Mouse (Mus musculus) limb, embryonic 15.5 days (tissue): ENCODE measurements around the gene Cd99l2. TPM values are rescaled to one million over a fixed set of nuclear protein-coding genes. Genes with fewer than 3 reads are reported as not detected.
A peak's percentile ranks its signal among the peaks of the same experiment; 100 is the strongest.

Experiments
- ATAC-seq: fragments of 200-750 bp; cut with Nextera tagmentation; 2 replicates; pipeline ENCODE4 v1.8.0; 2017; ENCODE audit warnings: low read depth, moderate TSS enrichment; ENCODE audit not compliant: insufficient number of reproducible peaks, low FRiP score, low TSS enrichment
- H3K27ac ChIP-seq: fragments of 300-500 bp; sonication (generic); 2 replicates; pipeline ENCODE4 v1.5.1; 2015; ENCODE audit warnings: moderate library complexity, mild to moderate bottlenecking, inconsistent platforms
- H3K27me3 ChIP-seq: fragments of 300-500 bp; sonication (generic); 2 replicates; pipeline ENCODE4 v1.6.1; 2015; ENCODE audit warnings: inconsistent platforms
- H3K36me3 ChIP-seq: fragments of 300-500 bp; sonication (generic); 2 replicates; pipeline ENCODE4 v1.6.1; 2015; ENCODE audit warnings: inconsistent platforms
- H3K4me1 ChIP-seq: fragments of 300-500 bp; sonication (generic); 2 replicates; pipeline ENCODE4 v1.6.1; 2015; ENCODE audit warnings: inconsistent platforms
- H3K4me2 ChIP-seq: fragments of 300-500 bp; sonication (generic); 2 replicates; pipeline ENCODE4 v1.6.1; 2015; ENCODE audit warnings: mild to moderate bottlenecking, inconsistent platforms
- H3K4me3 ChIP-seq: fragments of 300-500 bp; sonication (generic); 2 replicates; pipeline ENCODE4 v1.5.1; 2015; ENCODE audit warnings: mild to moderate bottlenecking, inconsistent platforms
- H3K9ac ChIP-seq: fragments of 300-500 bp; sonication (generic); 2 replicates; pipeline ENCODE4 v1.6.1; 2015; ENCODE audit warnings: inconsistent platforms
- H3K9me3 ChIP-seq: fragments of 300-500 bp; sonication (generic); 2 replicates; pipeline ENCODE4 v1.6.1; 2016; ENCODE audit warnings: inconsistent platforms
- WGBS: fragments of 180-500 bp; shearing (Covaris S2); methylation state at CpG from one replicate; pipeline ENCODE4 v1.1.7; 2015; 5-methylcytosine and 5-hydroxymethylcytosine counted together
- polyA plus RNA-seq: library from polyadenylated mRNA; unstranded; fragments of >200 nt; fragmentation: Nextera tagmentation; extraction: Ambion mirVana; gene quantifications from 2 replicates; pipeline ENCODE4 v1.2.1, GENCODE M21; 2015

Gene Cd99l2
- polyA plus RNA-seq, result 31.6 and 33.5 TPM in 2 replicates

GRCm38 (mm10) chrX:71492634-71493278, at the start of gene Cd99l2:
Cd99l2 (minus strand) TSS chrX:71492849.
- no peaks in the 10 kb centered on the region for H3K4me1 ChIP-seq
- H3K9me3 ChIP-seq, result no peaks in the 10 kb centered on the region
- peak within 1 kb of the TSS; percentile 54 for H3K4me3 ChIP-seq
- no peaks in the 10 kb centered on the region for H3K36me3 ChIP-seq
- WGBS, result 21% methylated on average over 18 of the region's 23 CpGs
- peak within 1 kb of the TSS; percentile 54 for H3K9ac ChIP-seq
- peak within 1 kb of the TSS; percentile 89 for H3K27ac ChIP-seq
- H3K4me2 ChIP-seq, result peak within 1 kb of the TSS; percentile 64
- peak; percentile 96 for ATAC-seq
- no peaks in the 10 kb centered on the region for H3K27me3 ChIP-seq

- Histone ChIP-seq H3K4me3 (no peak overlapping the region), H3K27me3 (no peaks in the 10 kb centered on the region), H3K9me3 (no peaks in the 10 kb centered on the region), H3K9ac (no peak overlapping the region), H3K27ac (no peak overlapping the region), H3K4me1 (no peaks in the 10 kb centered on the region), H3K36me3 (no peaks in the 10 kb centered on the region), H3K4me2 (no peak overlapping the region)
- no peak for ATAC-seq
- 77% methylated on average over 7 of the region's 7 CpGs for WGBS
Observed at GRCm38 (mm10) chrX:71540821-71541510, 48.3 kb upstream of the Cd99l2 start.

GRCm38 (mm10) chrX:71537791-71538190, 45.1 kb upstream of the Cd99l2 start:
- 75% methylated on average over 2 of the region's 2 CpGs for WGBS
- Histone ChIP-seq H3K36me3 (no peaks in the 10 kb centered on the region), H3K9ac (no peak overlapping the region), H3K4me1 (no peaks in the 10 kb centered on the region), H3K4me2 (no peak overlapping the region), H3K27ac (no peak overlapping the region), H3K4me3 (no peak overlapping the region), H3K27me3 (no peaks in the 10 kb centered on the region), H3K9me3 (no peaks in the 10 kb centered on the region)
- no peak for ATAC-seq

- H3K4me2 ChIP-seq, result no peak overlapping the region
- no peaks in the 10 kb centered on the region for H3K9me3 ChIP-seq
- no peak for ATAC-seq
- no peak overlapping the region for H3K4me3 ChIP-seq
- H3K27me3 ChIP-seq, result no peaks in the 10 kb centered on the region
- H3K36me3 ChIP-seq, result no peaks in the 10 kb centered on the region
- no peak overlapping the region for H3K27ac ChIP-seq
- WGBS, result 78% methylated on average over 5 of the region's 5 CpGs
- H3K4me1 ChIP-seq, result no peaks in the 10 kb centered on the region
- H3K9ac ChIP-seq, result no peak overlapping the region
Observed at GRCm38 (mm10) chrX:71534102-71534501, 41.5 kb upstream of the Cd99l2 start.

GRCm38 (mm10) chrX:71532635-71533034, 40.0 kb upstream of the Cd99l2 start:
- H3K27me3 ChIP-seq, result no peaks in the 10 kb centered on the region
- H3K9ac ChIP-seq, result no peak overlapping the region
- no peaks in the 10 kb centered on the region for H3K9me3 ChIP-seq
- 61% methylated on average over 3 of the region's 3 CpGs for WGBS
- no peak for ATAC-seq
- no peaks in the 10 kb centered on the region for H3K36me3 ChIP-seq
- H3K4me1 ChIP-seq, result peaks cover 5% of the 10 kb centered on the region; the same call in 1 of the 2 replicates
- no peak overlapping the region for H3K4me2 ChIP-seq
- no peak overlapping the region for H3K27ac ChIP-seq
- no peak overlapping the region for H3K4me3 ChIP-seq

GRCm38 (mm10) chrX:71528646-71529045, 36.0 kb upstream of the Cd99l2 start:
- Histone ChIP-seq H3K9ac (no peak overlapping the region), H3K27me3 (no peaks in the 10 kb centered on the region), H3K36me3 (no peaks in the 10 kb centered on the region), H3K9me3 (no peaks in the 10 kb centered on the region), H3K4me1 (peaks cover 5% of the 10 kb centered on the region; the same call in 1 of the 2 replicates), H3K27ac (no peak overlapping the region), H3K4me2 (no peak overlapping the region), H3K4me3 (no peak overlapping the region)
- 27% methylated on average over 6 of the region's 6 CpGs for WGBS
- no peak for ATAC-seq

- H3K4me2 ChIP-seq, result no peak overlapping the region
Observed at GRCm38 (mm10) chrX:71528150-71528549, 35.5 kb upstream of the Cd99l2 start.

GRCm38 (mm10) chrX:71527461-71527860, 34.8 kb upstream of the Cd99l2 start:
- H3K27ac ChIP-seq, result no peak overlapping the region
- 85% methylated on average over 1 of the region's 1 CpGs for WGBS

More at GRCm38 (mm10) chrX:71528150-71528549, 35.5 kb upstream of the Cd99l2 start:
- Histone ChIP-seq H3K4me1 (peaks cover 5% of the 10 kb centered on the region; the same call in 1 of the 2 replicates), H3K9ac (no peak overlapping the region), H3K4me3 (no peak overlapping the region), H3K27me3 (no peaks in the 10 kb centered on the region), H3K9me3 (no peaks in the 10 kb centered on the region), H3K36me3 (no peaks in the 10 kb centered on the region), H3K27ac (no peak overlapping the region)
- ATAC-seq, result no peak
- 53% methylated on average over 3 of the region's 3 CpGs for WGBS

GRCm38 (mm10) chrX:71525593-71526299, 33.1 kb upstream of the Cd99l2 start:
- Histone ChIP-seq H3K27ac (no peak overlapping the region), H3K9me3 (no peaks in the 10 kb centered on the region), H3K27me3 (no peaks in the 10 kb centered on the region), H3K4me2 (no peak overlapping the region), H3K36me3 (no peaks in the 10 kb centered on the region), H3K4me1 (peaks cover 5% of the 10 kb centered on the region; the same call in 1 of the 2 replicates), H3K4me3 (no peak overlapping the region), H3K9ac (no peak overlapping the region)
- 68% methylated on average over 3 of the region's 3 CpGs for WGBS
- ATAC-seq, result no peak

More at GRCm38 (mm10) chrX:71527461-71527860, 34.8 kb upstream of the Cd99l2 start:
- no peak overlapping the region for H3K9ac ChIP-seq
- peaks cover 5% of the 10 kb centered on the region; the same call in 1 of the 2 replicates for H3K4me1 ChIP-seq
- no peaks in the 10 kb centered on the region for H3K9me3 ChIP-seq
- H3K4me2 ChIP-seq, result no peak overlapping the region
- no peak for ATAC-seq
- H3K4me3 ChIP-seq, result no peak overlapping the region
- H3K27me3 ChIP-seq, result no peaks in the 10 kb centered on the region
- no peaks in the 10 kb centered on the region for H3K36me3 ChIP-seq

- no peaks in the 10 kb centered on the region for H3K36me3 ChIP-seq
- no peak overlapping the region for H3K9ac ChIP-seq
- H3K27ac ChIP-seq, result no peak overlapping the region
- no peaks in the 10 kb centered on the region for H3K9me3 ChIP-seq
- no peaks in the 10 kb centered on the region for H3K27me3 ChIP-seq
- 68% methylated on average over 2 of the region's 2 CpGs for WGBS
- no peak overlapping the region for H3K4me2 ChIP-seq
- ATAC-seq, result no peak
- peaks cover 5% of the 10 kb centered on the region; the same call in 1 of the 2 replicates for H3K4me1 ChIP-seq
- H3K4me3 ChIP-seq, result no peak overlapping the region
Observed at GRCm38 (mm10) chrX:71524310-71524709, 31.7 kb upstream of the Cd99l2 start.

GRCm38 (mm10) chrX:71522889-71523288, 30.2 kb upstream of the Cd99l2 start:
- Histone ChIP-seq H3K27me3 (no peaks in the 10 kb centered on the region), H3K9me3 (no peaks in the 10 kb centered on the region), H3K27ac (no peak overlapping the region), H3K36me3 (no peaks in the 10 kb centered on the region), H3K9ac (no peak overlapping the region), H3K4me3 (no peak overlapping the region), H3K4me2 (no peak overlapping the region), H3K4me1 (no peaks in the 10 kb centered on the region)
- 96% methylated on average over 3 of the region's 3 CpGs for WGBS
- ATAC-seq, result no peak

- no peak overlapping the region for H3K4me2 ChIP-seq
- no peak overlapping the region for H3K9ac ChIP-seq
- no peaks in the 10 kb centered on the region for H3K27me3 ChIP-seq
- 86% methylated on average over 4 of the region's 4 CpGs for WGBS
- H3K9me3 ChIP-seq, result no peaks in the 10 kb centered on the region
- H3K4me1 ChIP-seq, result no peaks in the 10 kb centered on the region
- no peak overlapping the region for H3K27ac ChIP-seq
- no peaks in the 10 kb centered on the region for H3K36me3 ChIP-seq
- ATAC-seq, result no peak
- no peak overlapping the region for H3K4me3 ChIP-seq
Observed at GRCm38 (mm10) chrX:71519252-71519651, 26.6 kb upstream of the Cd99l2 start.
